Mouse (Mus musculus) right cerebral cortex, postnatal 36 days (tissue): ENCODE measurements around the gene Kcnq4.
A peak's percentile ranks its signal among the peaks of the same experiment; 100 is the strongest.

ENCODE experiments used
- DNase-seq, 2 experiments: peaks; one replicate each; pipeline ENCODE4 v3.0.0; 2022; ENCODE audit warnings: low spot score in 2 of 2, mixed read lengths in 1 of 2

Kcnq4 gene

DNA sequence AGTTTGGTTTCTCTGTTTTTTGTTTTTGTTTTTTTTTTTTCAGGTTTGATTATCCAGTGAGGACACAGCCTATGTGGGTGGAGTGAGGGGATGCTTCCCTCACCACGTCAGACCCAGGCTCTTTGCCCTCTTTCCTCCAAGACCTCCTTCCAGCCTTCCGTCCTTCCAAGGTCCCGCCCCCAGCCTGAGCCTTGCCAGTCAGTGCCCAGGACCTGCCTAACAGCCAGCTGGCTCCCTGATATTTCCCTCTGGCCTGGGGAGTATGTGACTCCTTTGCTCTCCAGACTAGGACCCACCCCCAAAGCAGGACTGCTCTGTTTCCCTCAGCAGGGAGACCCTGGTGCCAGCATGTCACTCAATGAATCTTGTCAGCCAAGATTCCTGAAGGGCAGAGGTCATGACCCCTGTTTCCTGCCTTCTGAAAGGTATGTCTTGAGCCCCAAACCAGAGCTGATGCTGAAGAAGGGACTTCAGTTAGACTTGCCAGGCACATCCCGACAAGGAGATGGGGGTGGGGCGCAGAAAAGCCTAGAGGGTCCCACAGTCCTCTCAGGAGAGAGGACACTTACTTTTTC, 22.8 kb downstream of the Kcnq4 start:
- no peak for DNase-seq

DNA sequence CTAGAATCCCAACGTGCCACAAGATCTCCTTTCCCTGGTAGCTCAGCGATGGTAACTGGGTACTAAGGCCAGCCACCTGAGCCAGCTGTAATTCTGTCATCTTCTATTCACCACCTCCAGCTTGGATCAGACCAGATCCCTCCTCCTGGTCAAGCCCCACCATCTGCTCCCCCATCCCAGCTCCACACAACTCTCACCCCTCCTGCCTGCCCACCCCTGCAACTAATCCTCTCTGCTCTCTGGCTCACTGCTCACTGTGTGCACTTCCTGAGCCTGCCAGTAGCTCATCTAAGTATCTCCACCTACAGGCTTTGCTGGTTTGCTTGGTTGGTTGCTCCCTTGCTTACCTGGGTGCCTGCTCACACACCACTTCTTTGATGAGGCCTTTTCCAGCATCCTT, 26.8 kb downstream of the Kcnq4 start:
- DNase-seq = no peak

DNA sequence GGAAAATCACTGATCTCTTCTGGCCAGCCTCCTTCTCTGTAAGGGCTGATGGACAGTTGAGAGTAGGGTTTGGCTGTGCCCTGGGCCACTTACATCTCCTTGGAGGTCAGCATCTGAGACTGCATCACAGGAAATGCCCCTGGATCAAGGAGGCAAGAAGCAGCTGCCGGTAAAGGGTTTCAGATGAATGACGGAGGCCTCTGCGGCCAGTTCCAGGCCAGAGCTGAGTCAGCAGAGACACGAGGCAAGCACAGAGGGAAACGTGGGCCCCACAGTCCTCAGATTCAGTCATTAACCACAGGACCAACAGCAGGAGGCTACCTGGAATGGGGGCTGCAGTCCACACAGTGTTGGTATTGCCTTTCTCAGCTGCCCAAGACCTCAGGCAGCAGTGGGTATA, 29.3 kb downstream of the Kcnq4 start:
- no peak for DNase-seq

DNA sequence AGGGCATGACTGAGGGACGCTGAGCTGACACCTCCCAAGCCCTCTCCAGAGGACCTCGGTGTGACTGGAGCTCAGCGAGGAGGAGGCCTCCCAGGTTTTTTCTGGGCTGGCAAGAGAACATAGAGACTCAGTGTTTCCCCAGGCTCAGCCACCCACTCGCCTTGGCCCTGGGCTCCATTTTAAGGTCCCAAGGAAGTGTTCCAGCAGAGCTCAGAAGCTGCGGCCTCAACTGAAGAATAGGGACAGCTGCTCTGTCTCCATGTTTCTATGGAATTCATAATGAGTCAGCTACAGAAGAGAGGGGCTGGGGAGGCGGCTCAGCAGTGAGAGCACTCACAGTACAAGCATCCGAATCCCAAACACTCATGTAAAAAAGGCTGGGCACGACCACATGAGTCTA, 30.8 kb downstream of the Kcnq4 start:
- peak; percentile 46 to 65 for DNase-seq

DNA sequence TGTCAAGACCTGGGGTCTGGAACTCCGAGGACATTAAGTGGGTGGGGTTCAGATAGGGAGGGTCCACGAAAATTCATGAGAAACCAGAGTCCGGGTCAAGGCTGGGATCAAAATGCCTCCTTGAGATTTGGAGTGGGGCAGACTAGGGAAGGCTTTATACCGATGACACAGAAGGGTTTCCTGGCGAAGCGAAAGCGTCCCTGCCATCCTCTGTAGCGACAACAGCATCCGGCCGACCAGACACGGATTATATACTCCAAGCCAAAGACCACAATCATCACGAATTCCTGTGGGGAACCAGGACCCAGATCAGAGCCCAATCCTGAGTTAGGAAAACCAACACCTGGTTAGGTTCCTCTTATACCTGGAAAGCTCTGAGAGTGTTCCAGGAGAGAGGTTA, 31.6 kb downstream of the Kcnq4 start:
- DNase-seq = no peak

DNA sequence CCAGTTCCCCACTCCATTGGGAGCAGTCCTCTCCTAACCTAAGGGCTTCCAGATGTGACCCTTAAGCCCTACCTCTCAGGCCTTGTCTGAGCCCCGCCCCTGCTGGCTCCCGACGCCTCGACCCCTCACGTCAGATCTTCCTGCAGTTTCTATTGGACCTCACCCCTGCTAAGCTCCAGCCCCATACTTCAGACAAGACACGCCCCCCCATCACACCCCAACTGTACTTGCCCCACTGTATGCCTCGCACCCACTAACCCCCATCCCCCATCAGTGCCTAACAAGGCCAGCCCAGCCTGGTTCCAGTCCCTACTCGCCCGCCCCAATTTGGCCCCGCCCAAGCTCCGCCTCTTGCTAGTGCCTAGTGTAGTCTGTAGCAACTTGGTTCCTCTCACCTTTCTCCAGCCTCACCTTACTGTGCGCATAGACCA, 32.3 kb downstream of the Kcnq4 start:
- no peak for DNase-seq

DNA sequence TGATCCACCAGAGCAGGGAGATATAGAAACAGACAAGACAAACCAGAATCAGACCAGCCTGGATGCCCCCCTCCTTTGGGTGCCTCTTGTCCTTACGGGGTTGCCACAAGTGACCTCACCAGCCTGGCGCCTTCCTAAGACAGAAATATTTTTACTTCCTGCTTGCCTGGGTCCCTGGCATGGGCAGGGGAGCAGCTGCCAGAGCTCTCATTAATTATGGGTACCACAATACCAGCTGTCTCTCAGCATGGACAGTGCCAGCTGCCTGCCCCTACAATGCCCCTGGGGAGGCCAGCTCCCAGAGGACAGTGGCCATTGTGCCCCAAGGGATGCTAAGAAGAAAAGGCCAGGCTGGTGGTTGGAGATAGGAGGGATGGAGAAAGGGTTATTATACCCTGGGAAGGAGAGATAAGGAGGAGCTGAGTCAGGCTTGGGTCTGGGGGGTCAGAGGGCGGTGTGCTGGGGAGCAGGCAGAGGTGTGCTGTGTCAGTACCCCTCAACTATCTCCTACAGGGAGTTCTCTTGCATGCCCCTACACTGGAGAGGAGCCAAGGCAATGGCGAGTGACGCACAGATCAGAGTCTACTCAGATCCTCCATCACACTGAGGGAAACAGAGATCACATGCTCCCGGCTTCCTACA, 34.4 kb downstream of the Kcnq4 start:
- DNase-seq = no peak

DNA sequence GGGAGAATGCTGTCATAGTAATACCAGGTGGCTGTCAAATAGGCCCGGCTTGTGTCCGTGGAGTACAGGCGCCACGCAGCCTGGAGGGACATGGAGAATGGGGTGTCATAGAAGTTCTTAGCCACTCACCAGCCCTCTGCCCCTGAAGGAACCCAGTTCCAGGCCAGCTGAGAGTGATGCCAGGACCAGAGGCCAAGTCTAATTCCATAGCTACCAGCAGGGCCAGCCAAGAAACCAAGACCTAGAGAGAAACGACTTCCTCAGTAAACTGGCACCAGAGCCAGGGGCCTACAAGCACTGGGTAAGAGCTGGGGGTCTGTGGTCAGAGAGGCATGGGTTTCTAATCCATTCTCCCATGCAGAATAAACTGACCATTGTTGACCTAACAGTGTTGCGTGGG, 35.4 kb downstream of the Kcnq4 start:
- DNase-seq = no peak

DNA sequence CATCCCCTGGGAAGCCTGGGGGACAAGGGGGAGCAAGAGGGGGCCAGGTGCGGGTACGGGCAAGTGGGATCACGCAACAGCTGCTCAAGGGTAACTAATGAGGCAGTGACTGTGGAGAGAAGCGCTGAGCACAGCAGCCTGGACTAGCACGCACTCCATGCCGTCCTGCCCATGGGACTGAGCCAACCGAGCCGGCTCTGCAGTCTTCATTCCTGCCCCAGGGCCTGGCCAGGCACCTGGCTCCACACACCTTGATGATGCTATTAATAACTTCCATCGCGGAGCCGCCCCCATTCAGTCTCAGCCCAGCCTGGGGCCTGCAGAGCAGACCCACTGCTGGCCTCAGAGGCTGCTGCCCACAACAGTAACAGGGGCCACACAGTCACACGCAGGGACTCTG, 36.2 kb downstream of the Kcnq4 start:
- no peak for DNase-seq

DNA sequence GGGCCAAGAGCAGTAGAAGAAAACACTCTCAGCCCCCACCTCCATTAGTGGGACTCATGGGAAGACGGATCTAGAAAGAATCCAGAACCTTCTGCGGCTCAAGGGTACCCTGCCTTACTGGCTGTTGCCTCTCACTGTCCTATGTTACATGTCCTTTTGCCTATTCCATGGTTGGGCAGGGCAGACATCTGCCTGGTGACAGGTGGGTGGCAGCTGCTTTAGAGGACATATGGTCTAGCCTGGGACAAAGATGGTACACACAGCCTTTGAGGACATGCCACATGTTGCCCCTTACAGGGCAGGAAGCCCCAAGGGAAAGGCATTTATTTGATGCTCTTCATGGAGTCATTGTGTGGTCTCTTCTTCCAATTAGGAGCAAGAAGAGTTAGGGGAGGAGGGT, 45.9 kb downstream of the Kcnq4 start:
- no peak for DNase-seq

DNA sequence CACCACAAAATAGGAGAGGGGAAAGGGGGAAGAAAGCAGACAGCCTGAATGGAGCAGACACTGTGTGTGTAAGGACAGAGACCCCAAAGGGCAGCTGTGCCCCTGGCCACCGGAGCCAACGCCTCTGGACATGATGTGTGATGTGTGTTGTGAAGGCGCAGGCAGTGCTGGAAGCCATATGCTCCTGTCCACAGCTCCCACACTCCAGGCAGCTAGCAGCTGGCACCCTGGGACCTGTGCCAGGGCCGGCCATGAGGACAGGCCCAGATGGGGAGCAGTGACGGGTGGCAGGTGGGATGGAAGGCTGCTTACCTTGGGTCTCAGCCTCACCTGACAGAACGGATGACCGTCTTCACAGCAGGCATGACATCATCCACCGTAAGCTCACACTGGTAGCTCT, 46.4 kb downstream of the Kcnq4 start:
- DNase-seq = peak; percentile 36

DNA sequence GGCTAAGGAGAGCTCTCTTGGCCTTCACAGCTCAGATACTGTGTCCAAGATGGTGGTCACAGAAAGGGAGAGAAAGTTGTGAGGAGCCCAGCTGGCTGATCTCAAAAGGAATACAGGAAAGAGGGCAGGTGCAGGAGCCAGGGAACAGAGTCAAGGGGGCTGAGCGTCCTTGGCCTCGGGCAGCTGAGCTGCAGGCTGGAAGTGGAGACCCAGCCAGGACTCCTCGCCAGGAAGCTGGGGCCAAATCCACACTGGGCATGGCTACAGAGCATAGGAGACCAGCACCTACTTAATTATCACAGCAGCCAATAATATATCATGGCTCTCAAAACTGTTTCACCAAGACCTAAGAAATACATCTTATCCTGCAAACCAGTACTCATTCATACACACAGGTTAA, 47.2 kb downstream of the Kcnq4 start:
- DNase-seq = no peak

DNA sequence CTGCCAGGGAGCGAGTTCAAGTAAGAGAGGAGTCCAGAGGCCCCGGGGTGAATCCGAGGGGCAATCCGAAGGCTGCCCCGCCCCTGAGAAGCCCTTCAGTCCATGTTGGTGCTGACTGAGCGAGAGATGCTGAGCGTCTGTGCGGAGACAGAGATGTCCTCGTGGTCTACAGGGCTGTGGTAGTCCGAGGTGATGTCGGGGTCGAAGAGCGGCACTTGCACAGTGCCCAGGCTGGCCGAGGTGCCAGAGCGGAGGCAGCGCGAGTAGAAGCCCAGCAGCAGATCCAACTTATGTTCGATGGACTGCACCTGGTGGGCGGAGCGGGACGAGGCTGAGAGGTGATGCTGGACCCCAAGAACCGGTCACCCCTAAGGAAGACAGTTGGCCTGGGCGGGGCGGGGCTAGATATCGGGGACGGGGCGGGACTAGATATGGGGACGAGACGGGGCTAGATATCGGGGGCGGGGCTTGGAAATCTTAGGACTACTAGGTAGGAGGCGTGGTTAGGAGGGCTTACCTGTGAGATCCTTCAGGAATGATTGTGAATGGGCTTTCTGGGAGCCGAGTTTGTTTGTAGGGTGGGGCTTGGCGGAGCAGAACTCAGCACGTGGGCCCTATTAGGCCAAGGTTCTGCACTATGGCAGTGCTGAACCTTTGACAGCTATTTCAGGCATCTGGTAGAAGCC, 50.5 kb downstream of the Kcnq4 start:
- no peak for DNase-seq

DNA sequence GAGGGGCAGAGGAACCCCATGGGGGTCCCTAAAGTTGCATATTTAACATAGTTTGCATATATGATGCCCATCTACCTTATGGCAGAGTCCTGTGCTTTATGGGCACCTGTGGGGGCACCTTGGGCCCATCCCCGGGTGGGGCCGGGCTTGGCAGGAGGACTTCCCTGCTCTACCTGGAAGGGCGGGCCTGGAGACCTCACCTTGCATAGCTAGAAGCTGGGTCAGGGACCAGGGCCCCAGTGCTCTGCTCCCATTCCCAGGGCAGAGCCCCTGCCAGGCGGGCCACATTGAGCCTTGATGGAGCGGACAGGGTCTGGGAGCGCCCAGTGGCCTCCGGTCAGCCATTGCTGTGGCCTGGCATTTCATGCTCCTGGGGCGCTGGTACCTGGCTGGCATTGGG, 51.1 kb downstream of the Kcnq4 start:
- DNase-seq = no peak

DNA sequence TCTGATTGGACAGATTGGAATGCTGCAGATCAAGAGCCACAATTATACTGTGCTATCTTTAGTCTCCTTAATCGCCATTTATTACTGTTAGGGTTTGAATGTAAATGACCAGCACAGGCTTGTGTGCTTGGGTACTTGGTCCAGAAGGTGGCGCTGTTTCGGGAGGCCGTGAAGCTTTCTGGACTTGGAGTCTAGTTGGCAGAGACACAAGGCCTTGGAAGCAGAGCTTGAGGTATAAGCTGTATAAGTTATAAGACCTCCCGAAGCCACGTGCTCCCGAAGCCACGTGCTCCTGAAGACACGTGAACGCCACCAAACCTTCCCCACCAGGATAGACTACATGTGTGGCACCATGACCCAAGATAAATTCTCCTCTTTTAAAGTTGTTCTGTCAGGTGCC, 55.7 kb downstream of the Kcnq4 start:
- no peak for DNase-seq

DNA sequence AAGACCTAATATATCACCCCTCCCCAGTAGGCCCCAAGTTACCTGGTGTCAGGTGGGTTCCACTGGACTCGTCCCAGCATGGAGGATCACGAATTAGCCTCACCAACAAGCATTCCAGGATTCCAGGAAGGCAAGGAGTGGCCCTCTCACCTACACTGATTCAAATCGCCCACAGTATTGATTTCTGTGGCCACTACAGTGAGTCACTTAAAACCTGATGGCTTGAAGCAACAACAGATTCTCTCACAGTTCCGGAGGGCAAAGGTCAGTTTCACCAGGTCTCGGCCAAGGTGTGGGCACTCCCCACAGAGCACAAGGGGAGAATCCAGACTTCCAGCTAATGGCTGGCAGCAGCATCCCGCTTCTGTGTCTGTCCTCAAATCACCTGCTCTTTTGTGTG, 59.1 kb downstream of the Kcnq4 start:
- DNase-seq = no peak

DNA sequence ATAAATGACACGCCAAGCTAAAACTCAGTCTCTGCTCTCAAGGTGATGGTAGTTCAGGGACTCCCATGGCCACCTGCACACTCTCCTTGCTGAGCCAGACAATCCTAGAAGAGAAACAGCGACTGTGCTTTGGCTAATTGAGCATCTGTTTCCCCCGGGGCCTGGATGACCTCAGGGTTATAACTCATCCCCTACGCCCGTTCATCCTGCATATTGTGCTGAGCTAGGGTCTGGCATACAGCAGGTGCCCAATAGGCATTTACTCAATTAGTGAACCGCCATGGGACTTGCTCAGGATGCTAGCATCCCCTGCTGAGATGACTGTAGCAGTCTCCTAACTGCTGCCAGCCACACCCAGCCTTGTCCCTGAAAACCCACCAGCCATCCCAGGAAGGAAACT, 61.1 kb downstream of the Kcnq4 start:
- DNase-seq = no peak

DNA sequence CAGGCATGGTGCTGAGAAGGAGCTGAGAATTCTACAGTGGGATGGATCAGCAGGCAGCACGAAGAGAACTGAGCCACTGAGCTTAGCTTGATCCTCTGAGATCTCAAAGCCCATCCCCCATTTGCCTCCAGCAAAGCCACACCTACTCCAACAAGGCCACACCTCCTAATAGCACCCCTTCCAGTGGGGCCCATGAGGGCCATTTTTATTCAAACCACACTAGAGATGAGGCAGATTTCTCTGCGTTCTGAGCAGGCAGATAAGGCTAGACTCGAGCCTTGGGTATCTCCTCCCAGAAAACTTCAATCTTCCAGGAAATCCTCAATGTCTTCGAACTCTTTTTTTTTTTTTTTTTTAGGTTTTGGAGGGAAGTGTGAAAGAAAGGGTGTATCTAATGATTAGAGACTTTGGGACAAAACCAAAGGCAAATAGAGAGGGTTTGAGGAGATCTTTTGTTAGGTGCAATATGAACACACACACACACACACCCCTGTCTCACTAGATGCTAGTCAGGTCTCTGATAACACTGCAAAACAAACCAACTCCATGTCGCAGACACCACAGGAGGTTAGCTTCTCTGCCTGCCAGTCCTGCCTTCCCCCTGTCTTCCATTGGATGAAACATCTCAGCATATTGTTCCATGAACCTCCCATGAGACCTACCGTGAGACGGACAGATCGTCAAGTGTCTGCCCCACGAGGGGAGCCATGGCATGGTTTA, 65.0 kb downstream of the Kcnq4 start:
- no peak for DNase-seq

DNA sequence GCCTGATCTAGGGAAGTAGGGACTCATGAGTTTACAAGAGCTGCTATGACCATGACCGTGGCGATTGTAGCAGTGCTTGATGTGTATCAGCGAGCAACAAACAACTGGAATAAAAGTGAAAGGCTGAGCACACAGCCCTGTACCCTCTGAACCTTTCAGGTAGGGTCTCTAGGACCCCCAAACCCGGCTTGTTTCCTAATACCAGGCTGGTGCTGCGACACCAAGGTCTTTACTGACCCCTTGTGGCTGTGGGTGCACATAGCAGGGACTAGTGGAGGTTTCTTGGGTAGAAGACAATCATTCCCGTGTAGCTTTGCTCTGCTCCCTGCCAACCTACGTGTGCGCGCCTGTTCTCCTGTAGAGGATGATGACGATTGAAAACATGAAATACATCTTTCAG, 66.2 kb downstream of the Kcnq4 start:
- peak; percentile 37 to 43 for DNase-seq

DNA sequence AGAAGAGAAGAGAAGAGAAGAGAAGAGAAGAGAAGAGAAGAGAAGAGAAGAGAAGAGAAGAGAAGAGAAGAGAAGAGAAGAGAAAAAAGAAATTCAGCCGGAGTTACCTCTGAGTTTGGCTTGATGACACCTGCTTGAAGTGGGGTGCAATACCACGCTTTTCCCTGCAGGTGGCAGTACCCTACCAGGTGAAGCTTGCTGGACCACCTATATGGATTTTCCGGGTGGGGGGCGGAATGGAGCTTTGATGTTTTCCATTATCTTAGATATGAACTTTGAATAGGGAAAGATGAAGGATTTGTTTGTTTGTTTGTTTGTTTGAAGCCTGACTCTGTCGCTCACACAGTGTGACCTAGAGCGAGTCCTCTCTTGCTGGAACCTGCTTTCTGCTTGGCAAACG, 67.5 kb downstream of the Kcnq4 start:
- no peak for DNase-seq

DNA sequence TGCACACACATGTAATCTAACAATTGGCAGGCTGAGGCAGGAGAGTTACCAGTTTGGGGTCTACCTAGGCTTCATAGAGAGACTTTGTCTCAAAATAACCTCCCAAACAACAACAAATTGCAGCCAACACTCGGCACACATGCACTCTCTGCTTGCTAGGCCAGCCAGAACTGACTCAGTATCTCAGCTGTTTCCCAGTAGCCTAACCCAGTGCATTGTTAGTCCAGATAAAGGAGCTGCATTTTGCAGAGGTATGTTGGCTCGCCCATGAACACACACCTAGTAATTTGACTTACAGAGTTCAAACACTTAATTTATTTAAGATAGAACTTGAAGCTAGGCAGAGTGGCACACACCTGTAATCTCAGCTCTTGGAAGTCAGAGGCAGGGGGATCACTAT, 72.8 kb downstream of the Kcnq4 start:
- DNase-seq = no peak

DNA sequence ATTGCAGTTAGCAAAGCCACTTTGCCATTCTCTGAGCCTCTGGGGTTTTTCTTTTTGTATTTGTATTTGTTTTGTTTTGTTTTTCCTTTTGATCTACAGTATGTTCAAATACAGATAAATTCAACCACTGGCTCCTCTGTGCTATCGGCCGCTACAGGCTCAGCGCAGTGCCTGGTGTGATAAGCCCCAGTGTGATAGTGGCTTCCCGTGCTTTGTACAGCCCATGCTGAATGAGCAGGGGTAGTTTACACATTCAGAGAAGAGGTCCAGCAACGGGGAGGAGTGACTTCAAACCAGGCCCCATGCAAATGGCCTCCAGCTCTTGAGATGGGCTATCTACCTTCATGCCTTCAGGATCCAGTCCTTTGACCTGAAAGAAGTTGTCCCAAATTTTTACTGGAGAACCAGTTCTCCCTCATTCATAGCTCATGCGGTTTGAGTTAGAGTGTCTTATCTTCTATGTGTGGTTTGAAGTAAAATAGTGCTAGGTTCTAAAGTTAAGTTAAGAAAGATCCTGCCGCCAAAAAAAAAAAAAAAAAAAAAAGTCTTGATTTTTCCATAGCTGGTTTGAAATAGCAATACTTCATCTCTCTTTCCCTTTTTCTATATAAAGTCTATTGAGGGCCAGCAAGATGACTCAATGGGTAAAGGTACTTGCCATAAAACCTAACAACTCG, 73.5 kb downstream of the Kcnq4 start:
- no peak for DNase-seq
